Mouse (Mus musculus) kidney, adult 11 months (tissue): ENCODE measurements around the gene Tanc2.

Source experiments
- DNase-seq: peaks from one replicate; pipeline ENCODE4 v3.0.0; 2022

Gene Tanc2

GRCm38 (mm10) chr11:105958566-105958965 is 368.8 kb downstream of the Tanc2 start:
- no peak for DNase-seq

GRCm38 (mm10) chr11:105959355-105959754 is 369.6 kb downstream of the Tanc2 start:
- no peak for DNase-seq

GRCm38 (mm10) chr11:105964691-105965090 is 374.9 kb downstream of the Tanc2 start:
- DNase-seq: no peak

- no peak for DNase-seq
These were observed 376.5 kb downstream of the Tanc2 start for GRCm38 (mm10) chr11:105966288-105966687.

GRCm38 (mm10) chr11:105967741-105968574 is 378.2 kb downstream of the Tanc2 start, which contains the start of gene Ace:
Ace (plus strand) TSS chr11:105967945.
- peak; percentile 30 for DNase-seq

- DNase-seq: no peak
These were observed 379.2 kb downstream of the Tanc2 start for GRCm38 (mm10) chr11:105968948-105969347.

GRCm38 (mm10) chr11:105969516-105969915 is 379.7 kb downstream of the Tanc2 start:
- peak; percentile 45 for DNase-seq

GRCm38 (mm10) chr11:105974593-105974992 is 384.8 kb downstream of the Tanc2 start:
- DNase-seq: peak; percentile 74

- peak; percentile 43 for DNase-seq
These were observed 385.3 kb downstream of the Tanc2 start for GRCm38 (mm10) chr11:105975050-105975449.

GRCm38 (mm10) chr11:105975636-105976035 is 385.9 kb downstream of the Tanc2 start:
- no peak for DNase-seq

GRCm38 (mm10) chr11:105978232-105978631 is 388.4 kb downstream of the Tanc2 start:
- DNase-seq: no peak

GRCm38 (mm10) chr11:105978634-105979033 is 388.8 kb downstream of the Tanc2 start:
- DNase-seq: no peak
